Mouse (Mus musculus): ENCODE measurements around the gene Pax2.

DNA sequence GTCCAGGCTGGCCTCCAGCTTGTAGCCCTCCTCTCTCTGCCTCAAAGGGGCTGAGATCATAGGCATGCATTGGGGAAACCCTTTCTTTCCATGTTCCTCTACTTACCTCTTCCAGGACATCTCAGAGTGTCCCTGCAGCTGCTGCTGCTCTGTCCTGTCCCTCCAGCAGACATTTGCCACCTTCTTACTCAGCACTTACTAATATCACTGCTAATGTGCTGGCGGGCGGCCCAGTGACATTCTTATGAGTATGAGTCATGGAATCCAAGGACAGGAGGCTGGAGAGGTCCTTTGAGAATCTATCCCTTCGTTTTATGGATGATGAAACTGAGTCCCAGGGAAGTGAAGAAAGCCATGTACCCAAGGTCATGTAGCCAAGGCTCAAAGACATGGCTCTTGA is 47.0 kb upstream of the Pax2 start:
- TF ChIP-seq ZNF384 (IDR thresholded peaks at IDR 0.05; ENCODE audit: low read depth, low read length) = no peak
- TF ChIP-seq ZC3H11A (IDR thresholded peaks at IDR 0.05; ENCODE audit: borderline replicate concordance, low read depth, low read length) = no peak
- TF ChIP-seq CHD2 (IDR thresholded peaks at IDR 0.05; ENCODE audit: low read depth, low read length) = no peak
